Mouse (Mus musculus): ENCODE data around the gene Sh2d7. TPM values are rescaled to one million over a fixed set of nuclear protein-coding genes. Genes with fewer than 3 reads are reported as not detected.
"Not testable (repeated sequence)": the region's sequence is repeated elsewhere in the genome, so short reads cannot be mapped to it uniquely, and the experiment has no call there.

Sh2d7 gene
- total RNA-seq, 1 experiment, result 0.18 TPM

DNA sequence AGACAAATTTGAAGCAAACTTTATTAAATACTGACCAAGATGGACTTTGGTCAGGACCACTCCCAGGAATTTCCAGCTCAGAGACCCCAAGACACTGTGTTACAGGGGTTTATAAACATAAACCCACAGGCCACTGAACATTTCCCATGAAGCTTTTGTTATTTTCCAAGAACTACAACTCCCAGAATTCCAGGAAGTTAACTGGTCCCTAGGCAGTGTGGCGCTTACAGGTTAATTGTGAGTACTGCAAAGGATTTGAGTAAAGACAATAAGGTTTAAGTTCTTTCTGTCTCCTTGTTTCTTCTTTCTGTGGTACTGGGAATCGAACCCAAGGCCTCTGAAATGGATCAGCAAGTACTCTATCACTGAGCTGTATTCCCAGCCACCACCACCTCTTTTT, 29.9 kb downstream of the Sh2d7 start:
- H3K36me3 ChIP-seq (ENCODE audit: control insufficient read depth, insufficient read depth, low read length, poor library complexity, severe bottlenecking), result no peaks in the 10 kb centered on the region
- H3K9me3 ChIP-seq (ENCODE audit: control insufficient read depth, insufficient read depth, low read depth, low read length), result no peaks in the 10 kb centered on the region
- no peak for TF ChIP-seq ZNF384 (IDR thresholded peaks at IDR 0.05; ENCODE audit: low read depth, low read length)
- no peak for TF ChIP-seq CHD2 (IDR thresholded peaks at IDR 0.05; ENCODE audit: low read depth, low read length)
- TF ChIP-seq ZC3H11A (IDR thresholded peaks at IDR 0.05; ENCODE audit: borderline replicate concordance, low read depth, low read length), result no peak
- peak; percentile 91 for TF ChIP-seq HCFC1 (IDR thresholded peaks at IDR 0.05; ENCODE audit: borderline replicate concordance, insufficient read depth, low read length)
- TF ChIP-seq MAFK (IDR thresholded peaks at IDR 0.05; ENCODE audit: insufficient read depth, low read depth, low read length), result no peak
- DNase-seq (ENCODE audit: low read depth, low spot score), result no peak
- peaks cover 0 to 9% of the 10 kb centered on the region in 2 experiments; a peak in 1 of 4 replicates for H3K4me1 ChIP-seq (ENCODE audit: control insufficient read depth in 2 of 2, insufficient read depth in 2 of 2, low read length in 2 of 2, poor library complexity in 1 of 2)
- H3K9ac ChIP-seq (ENCODE audit: insufficient read depth, low read depth, low read length, poor library complexity, severe bottlenecking), result no peak overlapping the region
- H3K4me3 ChIP-seq (ENCODE audit: insufficient read depth in 1 of 2, low read depth in 1 of 2, low read length in 2 of 2, poor library complexity in 1 of 2, severe bottlenecking in 1 of 2), result no peak overlapping the region
- no peak overlapping the region for H3K27ac ChIP-seq (ENCODE audit: insufficient read depth, low read depth, low read length, poor library complexity, severe bottlenecking)
- in situ Hi-C loops (cut with MboI; ENCODE audit: low sequenced_read_pairs in 2 of 2, unreplicated experiment in 2 of 2), result no loop called here

DNA sequence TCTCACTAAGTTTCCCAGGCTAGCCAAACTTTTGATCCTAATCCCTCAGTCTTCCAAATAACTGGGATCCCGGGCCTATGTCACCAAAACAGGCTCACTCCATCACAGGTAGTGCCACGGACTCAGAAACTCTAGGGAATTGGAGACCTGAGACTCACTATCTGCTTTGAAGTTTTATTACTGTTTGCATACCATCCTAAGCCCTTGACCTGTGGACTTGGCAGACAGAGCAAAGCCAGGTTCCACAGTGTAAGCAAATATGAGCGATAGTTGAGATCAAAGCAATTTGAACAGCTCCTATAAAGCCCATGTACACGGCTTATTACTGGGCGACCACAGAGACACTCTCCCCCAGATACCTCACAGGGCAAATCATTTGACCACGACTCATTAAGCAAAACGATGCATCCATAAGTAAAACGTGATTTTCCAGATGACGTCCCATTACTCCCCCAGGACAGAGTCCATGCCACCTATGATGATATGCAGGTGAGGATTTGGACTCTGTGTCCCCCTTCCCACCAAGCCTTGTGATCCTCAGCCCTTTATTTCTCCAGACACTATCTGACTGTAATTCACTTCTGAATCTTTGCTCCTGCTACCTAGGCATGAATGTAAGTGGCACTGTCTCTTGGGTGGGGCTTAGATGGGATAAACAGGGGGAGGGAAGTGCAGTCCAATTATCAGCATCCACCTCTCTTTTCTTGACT, 32.5 kb downstream of the Sh2d7 start:
- Histone ChIP-seq H3K27ac (ENCODE audit: insufficient read depth, low read depth, low read length, poor library complexity, severe bottlenecking) (no peak overlapping the region), H3K4me1 (ENCODE audit: control insufficient read depth in 2 of 2, insufficient read depth in 2 of 2, low read length in 2 of 2, poor library complexity in 1 of 2) (peaks cover 0 to 6% of the 10 kb centered on the region in 2 experiments; a peak in 1 of 4 replicates), H3K36me3 (ENCODE audit: control insufficient read depth, insufficient read depth, low read length, poor library complexity, severe bottlenecking) (no peaks in the 10 kb centered on the region), H3K9me3 (ENCODE audit: control insufficient read depth, insufficient read depth, low read depth, low read length) (no peaks in the 10 kb centered on the region), H3K4me3 (ENCODE audit: insufficient read depth in 1 of 2, low read depth in 1 of 2, low read length in 2 of 2, poor library complexity in 1 of 2, severe bottlenecking in 1 of 2) (no peak overlapping the region), H3K9ac (ENCODE audit: insufficient read depth, low read depth, low read length, poor library complexity, severe bottlenecking) (no peak overlapping the region)
- TF ChIP-seq ZNF384 (IDR thresholded peaks at IDR 0.05; ENCODE audit: low read depth, low read length) (no peak), CHD2 (IDR thresholded peaks at IDR 0.05; ENCODE audit: low read depth, low read length) (no peak), MAFK (IDR thresholded peaks at IDR 0.05; ENCODE audit: insufficient read depth, low read depth, low read length) (no peak), ZC3H11A (IDR thresholded peaks at IDR 0.05; ENCODE audit: borderline replicate concordance, low read depth, low read length) (no peak), HCFC1 (IDR thresholded peaks at IDR 0.05; ENCODE audit: borderline replicate concordance, insufficient read depth, low read length) (no peak)
- DNase-seq (ENCODE audit: low read depth, low spot score), result no peak
- in situ Hi-C loops (cut with MboI; ENCODE audit: low sequenced_read_pairs in 2 of 2, unreplicated experiment in 2 of 2), result no loop called here

DNA sequence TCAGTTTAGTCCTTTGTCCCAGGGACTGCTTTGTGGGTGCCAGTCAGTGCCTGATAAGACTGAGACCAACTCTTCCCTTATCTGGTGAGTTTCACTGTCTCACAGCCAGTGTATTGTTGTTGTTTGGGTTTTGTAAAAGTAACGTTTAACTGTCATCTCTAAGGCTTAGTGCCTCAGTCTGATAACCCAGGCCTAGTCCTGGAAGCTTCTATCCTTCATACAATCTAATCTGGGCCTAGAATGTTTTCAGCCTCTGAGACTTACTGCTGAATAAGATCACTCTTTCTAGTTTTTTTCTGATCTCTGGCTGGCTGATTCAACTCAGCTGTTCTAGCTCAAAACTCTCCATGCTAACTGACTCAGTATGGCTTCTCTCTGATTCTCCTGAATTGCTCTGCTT, 44.9 kb downstream of the Sh2d7 start:
- H3K9me3 ChIP-seq (ENCODE audit: control insufficient read depth, insufficient read depth, low read depth, low read length), result no peaks in the 10 kb centered on the region
- in situ Hi-C loops (cut with MboI; ENCODE audit: low sequenced_read_pairs in 2 of 2, unreplicated experiment in 2 of 2), result no loop called here
- H3K36me3 ChIP-seq (ENCODE audit: control insufficient read depth, insufficient read depth, low read length, poor library complexity, severe bottlenecking), result peaks cover 2% of the 10 kb centered on the region; the same call in 1 of the 2 replicates
- TF ChIP-seq CHD2 (IDR thresholded peaks at IDR 0.05; ENCODE audit: low read depth, low read length) (no peak), HCFC1 (IDR thresholded peaks at IDR 0.05; ENCODE audit: borderline replicate concordance, insufficient read depth, low read length) (no peak), ZC3H11A (IDR thresholded peaks at IDR 0.05; ENCODE audit: borderline replicate concordance, low read depth, low read length) (no peak), MAFK (IDR thresholded peaks at IDR 0.05; ENCODE audit: insufficient read depth, low read depth, low read length) (no peak), ZNF384 (IDR thresholded peaks at IDR 0.05; ENCODE audit: low read depth, low read length) (no peak)
- no peak overlapping the region for H3K27ac ChIP-seq (ENCODE audit: insufficient read depth, low read depth, low read length, poor library complexity, severe bottlenecking)
- H3K4me1 ChIP-seq (ENCODE audit: control insufficient read depth in 2 of 2, insufficient read depth in 2 of 2, low read length in 2 of 2, poor library complexity in 1 of 2), result 0 out of 4 replicates have a peak, but pooled peaks cover 4 to 5% of the 10 kb centered on the region in 2 experiments
- no peak overlapping the region for H3K9ac ChIP-seq (ENCODE audit: insufficient read depth, low read depth, low read length, poor library complexity, severe bottlenecking)
- DNase-seq (ENCODE audit: low read depth, low spot score), result no peak
- H3K4me3 ChIP-seq (ENCODE audit: insufficient read depth in 1 of 2, low read depth in 1 of 2, low read length in 2 of 2, poor library complexity in 1 of 2, severe bottlenecking in 1 of 2), result no peak overlapping the region

DNA sequence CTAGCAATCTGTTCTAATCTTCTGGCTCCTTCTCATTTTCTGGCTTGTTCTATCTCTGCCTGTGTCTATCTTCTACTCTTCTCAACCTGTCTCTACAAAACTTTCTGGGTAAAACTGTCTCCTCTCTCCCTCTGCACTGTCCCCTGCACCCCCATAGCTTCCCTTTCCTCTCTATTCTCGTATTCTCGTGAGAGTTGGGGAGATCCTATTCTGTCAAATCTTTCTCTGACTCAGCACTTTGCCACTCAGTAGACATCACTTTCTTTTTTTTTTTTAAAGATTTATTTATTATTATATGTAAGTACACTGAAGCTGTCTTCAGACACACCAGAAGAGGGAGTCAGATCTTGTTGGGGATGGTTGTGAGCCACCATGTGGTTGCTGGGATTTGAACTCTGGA, 45.3 kb downstream of the Sh2d7 start:
- H3K27ac ChIP-seq (ENCODE audit: insufficient read depth, low read depth, low read length, poor library complexity, severe bottlenecking); H3K4me1 ChIP-seq (ENCODE audit: control insufficient read depth in 2 of 2, insufficient read depth in 2 of 2, low read length in 2 of 2, poor library complexity in 1 of 2); H3K36me3 ChIP-seq (ENCODE audit: control insufficient read depth, insufficient read depth, low read length, poor library complexity, severe bottlenecking); DNase-seq (ENCODE audit: low read depth, low spot score); H3K9me3 ChIP-seq (ENCODE audit: control insufficient read depth, insufficient read depth, low read depth, low read length); H3K9ac ChIP-seq (ENCODE audit: insufficient read depth, low read depth, low read length, poor library complexity, severe bottlenecking); in situ Hi-C loops (cut with MboI; ENCODE audit: low sequenced_read_pairs in 2 of 2, unreplicated experiment in 2 of 2); H3K4me3 ChIP-seq (ENCODE audit: insufficient read depth in 1 of 2, low read depth in 1 of 2, low read length in 2 of 2, poor library complexity in 1 of 2, severe bottlenecking in 1 of 2): not testable (repeated sequence)

DNA sequence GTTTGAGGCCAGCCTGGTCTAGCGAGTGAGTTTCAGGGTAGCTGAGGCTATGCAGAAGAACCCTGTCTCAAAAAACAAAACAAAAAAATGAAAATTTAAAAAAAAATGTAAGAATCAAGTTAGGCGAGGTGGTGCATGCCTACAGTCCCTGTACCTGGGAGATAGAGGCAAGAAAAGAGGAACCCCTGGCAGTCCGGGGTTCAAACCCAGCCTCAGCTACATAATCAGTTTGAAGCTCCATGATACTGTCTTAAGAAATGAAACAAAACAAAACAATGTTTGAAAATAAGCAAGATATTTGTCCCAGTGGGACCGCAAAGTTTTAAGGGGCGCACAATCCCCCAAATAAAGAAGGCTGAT, 47.0 kb downstream of the Sh2d7 start:
- H3K4me3 ChIP-seq (ENCODE audit: insufficient read depth in 1 of 2, low read depth in 1 of 2, low read length in 2 of 2, poor library complexity in 1 of 2, severe bottlenecking in 1 of 2), result peak overlapping the region; percentile 32 to 72
- H3K9me3 ChIP-seq (ENCODE audit: control insufficient read depth, insufficient read depth, low read depth, low read length), result no peaks in the 10 kb centered on the region
- no peak for DNase-seq (ENCODE audit: low read depth, low spot score)
- peaks cover 8% of the 10 kb centered on the region; the same call in 1 of the 2 replicates for H3K36me3 ChIP-seq (ENCODE audit: control insufficient read depth, insufficient read depth, low read length, poor library complexity, severe bottlenecking)
- no peak for TF ChIP-seq HCFC1 (IDR thresholded peaks at IDR 0.05; ENCODE audit: borderline replicate concordance, insufficient read depth, low read length)
- no peak overlapping the region; the same call in 1 of the 2 replicates for H3K27ac ChIP-seq (ENCODE audit: insufficient read depth, low read depth, low read length, poor library complexity, severe bottlenecking)
- in situ Hi-C loops (cut with MboI; ENCODE audit: low sequenced_read_pairs in 2 of 2, unreplicated experiment in 2 of 2), result no loop called here
- H3K9ac ChIP-seq (ENCODE audit: insufficient read depth, low read depth, low read length, poor library complexity, severe bottlenecking), result no peak overlapping the region; the same call in 1 of the 2 replicates
- H3K4me1 ChIP-seq (ENCODE audit: control insufficient read depth in 2 of 2, insufficient read depth in 2 of 2, low read length in 2 of 2, poor library complexity in 1 of 2), result 0 out of 4 replicates have a peak, but pooled peaks cover 4 to 5% of the 10 kb centered on the region in 2 experiments
